Mouse (Mus musculus): ENCODE measurements around the gene Arhgap44.

Arhgap44 gene

GRCm38 (mm10) chr11:65006047-65006446 lies 156.7 kb downstream of the Arhgap44 start:
- DNase-seq (ENCODE audit: low read depth), result no peak

DNA sequence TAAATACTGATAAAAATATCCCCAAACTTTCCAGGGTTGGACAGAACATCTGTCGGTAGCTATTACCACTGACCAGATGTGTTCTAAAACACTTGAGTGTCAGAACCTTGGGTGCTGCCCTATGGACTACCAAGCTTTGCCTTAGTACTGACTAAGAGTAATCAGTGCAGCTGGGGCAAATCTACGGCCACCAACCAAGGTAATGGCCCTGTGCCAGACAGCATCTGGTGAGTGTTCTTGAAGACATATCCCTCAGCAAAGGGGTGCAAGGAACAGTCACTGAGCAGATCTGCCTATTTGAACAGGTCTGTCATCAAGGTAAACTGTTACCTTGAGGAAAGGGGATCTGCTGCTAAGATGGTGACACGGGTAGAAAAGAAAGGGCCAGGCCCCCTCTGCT lies 157.9 kb downstream of the Arhgap44 start:
- DNase-seq (ENCODE audit: low read depth), result no peak

DNA sequence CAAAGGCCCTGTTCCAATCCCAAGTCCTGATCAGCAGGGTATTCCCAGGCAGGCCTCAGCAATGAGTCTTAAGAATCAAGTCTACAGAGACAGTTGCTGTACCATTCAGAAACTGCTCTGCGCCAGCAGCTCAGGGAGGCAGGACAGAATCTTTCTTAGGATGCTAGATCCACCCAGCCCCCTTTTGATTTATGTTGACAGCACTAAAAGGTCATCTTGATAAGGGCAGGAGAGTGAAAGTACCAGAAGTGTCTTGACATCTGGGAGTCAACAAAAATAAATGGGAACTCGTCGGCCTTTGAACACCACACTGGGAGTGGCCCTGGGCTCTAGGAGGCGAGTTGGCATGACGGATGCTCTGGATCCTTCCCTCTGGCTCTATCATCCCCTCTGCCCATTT lies 159.2 kb downstream of the Arhgap44 start:
- no peak for DNase-seq (ENCODE audit: low read depth)

- no peak for DNase-seq (ENCODE audit: low read depth)
Observed at GRCm38 (mm10) chr11:65001729-65002128, 161.0 kb downstream of the Arhgap44 start.

- DNase-seq (ENCODE audit: low read depth), result no peak
Observed at GRCm38 (mm10) chr11:64999685-65000084, 163.1 kb downstream of the Arhgap44 start.

DNA sequence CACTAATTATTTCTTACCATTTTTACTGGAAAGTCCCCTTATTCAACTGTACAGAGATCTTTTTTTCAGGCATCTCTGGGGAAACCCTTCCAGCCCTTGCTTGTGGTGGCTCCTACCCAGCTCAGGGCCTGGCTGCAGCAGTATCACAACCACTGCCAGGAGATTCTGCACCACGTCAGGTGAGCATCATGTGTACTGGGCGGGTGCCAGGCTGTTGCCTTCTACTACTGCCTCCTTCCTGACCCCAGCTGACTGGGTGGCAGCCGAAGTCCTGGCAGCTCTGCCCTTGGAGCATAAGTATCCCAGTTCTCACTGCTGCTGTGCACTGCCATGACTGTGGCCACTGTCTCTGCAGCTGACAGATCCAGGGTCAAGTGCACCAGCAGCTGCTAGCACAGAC lies 164.3 kb downstream of the Arhgap44 start:
- DNase-seq (ENCODE audit: low read depth), result no peak

- DNase-seq (ENCODE audit: low read depth), result no peak
Observed at GRCm38 (mm10) chr11:64988556-64988955, 174.2 kb downstream of the Arhgap44 start.

DNA sequence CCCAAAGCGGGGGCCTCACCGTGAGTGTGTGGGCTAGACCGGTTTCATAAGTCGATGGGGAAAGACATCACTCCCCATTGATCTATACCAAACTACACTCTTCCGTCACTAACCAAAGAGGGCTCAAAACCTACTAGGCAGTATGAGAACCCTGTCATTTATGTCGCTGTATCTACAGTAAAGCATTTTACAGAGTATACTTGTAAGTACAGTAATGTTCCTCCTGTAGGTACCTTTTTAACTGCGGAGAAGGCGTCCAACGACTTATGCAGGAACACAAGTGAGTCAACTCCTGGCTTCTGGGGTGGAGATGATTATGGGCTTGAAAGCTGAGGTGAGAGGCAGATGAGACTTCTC lies 183.3 kb downstream of the Arhgap44 start:
- peak; percentile 17 for DNase-seq (ENCODE audit: low read depth)

- DNase-seq (ENCODE audit: low read depth), result peak; percentile 97
Observed at GRCm38 (mm10) chr11:64978720-64979488, 183.9 kb downstream of the Arhgap44 start, which contains the start of gene Elac2. TSS of gene Elac2 (plus strand) at chr11:64979038.

GRCm38 (mm10) chr11:64972418-64972817 lies 190.3 kb downstream of the Arhgap44 start:
- no peak for DNase-seq (ENCODE audit: low read depth)

DNA sequence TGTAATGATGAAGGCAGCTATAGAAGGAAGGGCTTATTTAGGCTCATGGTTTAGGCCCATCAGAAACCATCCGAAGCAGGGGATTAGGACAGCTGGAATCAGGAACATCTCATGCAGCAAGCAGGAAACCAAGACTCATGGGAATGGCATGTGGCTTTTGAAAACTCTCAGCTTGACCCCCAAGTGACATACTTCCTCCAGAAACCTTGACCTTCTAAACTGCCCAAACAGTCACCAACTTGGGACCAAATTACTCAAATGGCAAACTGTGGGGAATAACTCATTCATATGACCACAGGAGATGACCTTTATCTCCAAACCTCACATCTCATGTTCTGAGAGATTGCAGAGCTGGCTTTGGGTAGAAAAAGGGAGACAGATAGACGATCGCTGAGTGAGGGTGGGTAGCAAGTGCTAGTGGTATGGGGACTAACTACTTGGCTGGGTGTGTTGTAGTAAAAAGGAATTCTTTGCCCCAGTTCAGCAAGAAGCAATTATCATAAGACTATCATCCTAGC lies 191.2 kb downstream of the Arhgap44 start:
- DNase-seq (ENCODE audit: low read depth), result no peak

DNA sequence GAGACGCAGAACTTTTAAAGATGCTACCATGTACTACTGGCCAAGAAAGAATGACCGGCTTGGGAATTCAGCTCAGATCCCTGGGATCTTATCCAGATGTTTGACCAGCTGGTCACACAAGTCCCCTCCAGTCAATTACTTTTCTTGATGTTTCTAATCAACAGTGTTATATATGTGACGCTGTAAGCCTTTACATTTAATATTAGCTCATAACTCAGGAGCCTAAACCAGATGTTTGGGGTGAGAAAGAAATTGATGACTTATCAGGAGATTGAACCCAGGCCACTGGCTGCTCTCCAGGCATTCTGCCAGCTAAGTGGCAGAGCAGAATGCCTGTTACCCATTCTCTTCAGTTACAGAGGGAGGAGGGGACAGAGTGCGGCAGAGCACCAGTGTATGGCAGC lies 193.8 kb downstream of the Arhgap44 start:
- DNase-seq (ENCODE audit: low read depth), result no peak

DNA sequence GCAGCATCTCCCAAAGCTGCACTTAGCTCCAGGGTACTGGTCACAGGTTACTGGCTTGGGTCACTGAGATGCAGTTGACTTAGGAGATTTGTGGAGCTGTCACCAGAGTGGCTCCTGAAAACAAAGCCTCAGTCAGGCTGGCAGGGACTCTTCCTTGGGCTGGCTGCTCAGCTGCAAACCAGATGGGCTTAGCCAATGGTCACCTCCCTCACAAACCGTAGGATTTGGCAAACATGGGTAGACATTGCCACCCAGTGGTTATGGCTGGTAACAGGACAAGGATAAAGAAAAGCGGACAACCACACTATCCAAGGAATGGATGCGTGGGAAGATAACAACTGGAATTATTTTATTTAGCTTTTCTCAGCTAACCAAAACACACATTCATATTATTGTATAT lies 194.3 kb downstream of the Arhgap44 start:
- DNase-seq (ENCODE audit: low read depth), result peak; percentile 35

DNA sequence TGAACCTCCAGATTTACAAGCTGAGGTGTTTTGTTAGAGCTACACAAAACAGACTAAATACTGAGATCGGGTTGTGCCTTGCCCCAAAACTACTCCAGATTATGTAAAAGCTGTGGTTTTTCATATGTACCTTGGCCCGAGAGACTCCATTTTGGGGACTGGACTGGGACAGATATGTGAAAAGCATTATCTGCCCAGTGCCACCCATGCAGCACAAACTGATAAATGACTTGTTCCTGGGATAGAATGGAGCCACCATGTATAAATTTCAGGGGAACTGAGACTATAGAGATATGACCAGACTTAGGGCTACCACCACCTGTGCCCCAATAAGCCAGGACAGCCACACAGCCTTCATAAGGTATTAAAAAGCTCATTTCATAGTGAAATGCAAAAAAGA lies 200.1 kb downstream of the Arhgap44 start:
- peak; percentile 56 for DNase-seq (ENCODE audit: low read depth)

DNA sequence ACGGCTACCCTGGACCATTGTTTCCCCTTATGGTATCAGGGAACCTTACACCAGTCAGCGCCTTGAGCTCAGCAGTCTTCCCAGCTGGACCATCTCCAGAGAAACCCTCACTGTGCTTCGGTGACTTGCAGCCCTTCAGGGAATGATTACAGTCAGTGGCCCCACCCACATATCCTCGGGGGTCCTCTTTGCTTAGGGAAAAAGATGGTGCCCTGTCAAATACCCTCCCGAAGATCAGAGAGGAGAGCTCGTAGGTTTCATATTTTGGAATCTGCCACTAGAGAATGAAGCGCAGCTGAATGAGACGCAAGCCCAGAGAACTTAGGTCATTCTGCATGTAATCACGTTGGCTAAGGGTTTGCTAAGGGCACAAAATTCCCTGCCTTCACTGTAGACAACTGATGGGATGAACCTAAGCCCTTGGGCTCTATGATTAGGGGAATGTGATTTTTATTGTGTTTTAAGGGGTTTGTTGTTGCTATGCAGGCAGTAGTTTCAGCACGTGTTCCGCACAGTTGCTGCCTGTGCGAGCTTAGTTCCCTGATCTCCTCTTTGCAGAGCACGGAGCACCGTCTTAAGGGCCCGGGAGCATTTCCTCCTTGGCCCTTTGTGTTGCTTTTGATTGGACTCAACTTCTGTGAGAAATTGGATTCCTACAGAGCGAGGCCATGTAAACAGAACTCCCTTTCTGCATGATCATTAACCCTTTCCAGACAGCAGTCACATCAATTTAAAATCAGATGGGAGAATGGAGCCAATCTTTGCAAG lies 205.6 kb downstream of the Arhgap44 start:
- DNase-seq (ENCODE audit: low read depth), result no peak

Data from c-Kit-positive CD71-positive TER-119-negative erythroid progenitor cells, embryonic 14.5 days (primary cell).